Mouse (Mus musculus): ENCODE results near the gene Tax1bp3.

Gene Tax1bp3

GRCm38 (mm10) chr11:73176608-73177508 lies at the start of gene Tax1bp3, which contains the start of gene Emc6:
TSS of gene Tax1bp3 (plus strand) at chr11:73177083.
TSS of gene Emc6 (minus strand) at chr11:73177037.
- in situ Hi-C loops (cut with MboI, MseI), result loop anchor here (5.0 kb wide), 1 partner anchor 40 kb away; the partner anchor contains the start of gene Haspin

- in situ Hi-C loops (cut with MboI, MseI), result loop anchor here (10.0 to 25.0 kb wide), 2 partner anchors 606 to 1244 kb away; no protein-coding TSS in a partner anchor
Observed at GRCm38 (mm10) chr11:73131020-73131419, 45.9 kb upstream of the Tax1bp3 start.

- in situ Hi-C loops (cut with MboI, MseI), result loop anchor here (10.0 to 25.0 kb wide), 2 partner anchors 604 to 1242 kb away; no protein-coding TSS in a partner anchor
Observed at GRCm38 (mm10) chr11:73132999-73133398, 43.9 kb upstream of the Tax1bp3 start.

GRCm38 (mm10) chr11:73134222-73134621 lies 42.7 kb upstream of the Tax1bp3 start:
- in situ Hi-C loops (cut with MboI, MseI), result loop anchor here (10.0 to 25.0 kb wide), 2 partner anchors 603 to 1241 kb away; no protein-coding TSS in a partner anchor

- in situ Hi-C loops (cut with MboI, MseI), result loop anchor here (5.0 to 25.0 kb wide), 3 partner anchors 41 to 1238 kb away; partner anchors contain the start of genes Emc6 and Tax1bp3
Observed at GRCm38 (mm10) chr11:73136587-73136986, 40.3 kb upstream of the Tax1bp3 start.

GRCm38 (mm10) chr11:73137116-73137515 lies 39.8 kb upstream of the Tax1bp3 start:
- in situ Hi-C loops (cut with MboI, MseI), result loop anchor here (5.0 to 25.0 kb wide), 3 partner anchors 40 to 1238 kb away; partner anchors contain the start of genes Emc6 and Tax1bp3

GRCm38 (mm10) chr11:73137591-73138501 lies 39.0 kb upstream of the Tax1bp3 start, which contains the start of gene Haspin:
TSS of gene Haspin (minus strand) at chr11:73138294.
- in situ Hi-C loops (cut with MboI, MseI), result loop anchor here (5.0 to 25.0 kb wide), 3 partner anchors 39 to 1237 kb away; partner anchors contain the start of genes Emc6 and Tax1bp3

- in situ Hi-C loops (cut with MboI, MseI), result loop anchor here (25.0 kb wide), 1 partner anchor 593 kb away; no protein-coding TSS in a partner anchor
Observed at GRCm38 (mm10) chr11:73144261-73144681, 32.6 kb upstream of the Tax1bp3 start.

GRCm38 (mm10) chr11:73146026-73146974 lies 30.6 kb upstream of the Tax1bp3 start:
- in situ Hi-C loops (cut with MboI, MseI), result loop anchor here (25.0 kb wide), 1 partner anchor 591 kb away; no protein-coding TSS in a partner anchor

- in situ Hi-C loops (cut with MboI, MseI), result loop anchor here (25.0 kb wide), 1 partner anchor 590 kb away; no protein-coding TSS in a partner anchor
Observed at GRCm38 (mm10) chr11:73146975-73147365, 29.9 kb upstream of the Tax1bp3 start.

GRCm38 (mm10) chr11:73148209-73148608 lies 28.7 kb upstream of the Tax1bp3 start:
- in situ Hi-C loops (cut with MboI, MseI), result loop anchor here (25.0 kb wide), 1 partner anchor 589 kb away; no protein-coding TSS in a partner anchor

- in situ Hi-C loops (cut with MboI, MseI), result no loop called here
Observed at GRCm38 (mm10) chr11:73155071-73155470, 21.8 kb upstream of the Tax1bp3 start.

GRCm38 (mm10) chr11:73159957-73160810 lies 16.7 kb upstream of the Tax1bp3 start, which contains the start of gene P2rx5:
TSS of gene P2rx5 (plus strand) at chr11:73160421.
- in situ Hi-C loops (cut with MboI, MseI), result no loop called here

GRCm38 (mm10) chr11:73160811-73161200 lies 16.1 kb upstream of the Tax1bp3 start:
- in situ Hi-C loops (cut with MboI, MseI), result no loop called here

- in situ Hi-C loops (cut with MboI, MseI), result no loop called here
Observed at GRCm38 (mm10) chr11:73161616-73162015, 15.3 kb upstream of the Tax1bp3 start.

GRCm38 (mm10) chr11:73162284-73162683 lies 14.6 kb upstream of the Tax1bp3 start:
- in situ Hi-C loops (cut with MboI, MseI), result no loop called here

- in situ Hi-C loops (cut with MboI, MseI), result no loop called here
Observed at GRCm38 (mm10) chr11:73168071-73168470, 8.8 kb upstream of the Tax1bp3 start.

GRCm38 (mm10) chr11:73168576-73168975 lies 8.3 kb upstream of the Tax1bp3 start:
- in situ Hi-C loops (cut with MboI, MseI), result no loop called here

GRCm38 (mm10) chr11:73169231-73169630 lies 7.7 kb upstream of the Tax1bp3 start:
- in situ Hi-C loops (cut with MboI, MseI), result no loop called here
